Mouse (Mus musculus): Measurements from ENCODE around the gene St5. TPM values are rescaled to one million over a fixed set of nuclear protein-coding genes. Genes with fewer than 3 reads are reported as not detected.

Gene St5
- polyA plus RNA-seq, 1 experiment from 2014 or later = 10.9 TPM

DNA sequence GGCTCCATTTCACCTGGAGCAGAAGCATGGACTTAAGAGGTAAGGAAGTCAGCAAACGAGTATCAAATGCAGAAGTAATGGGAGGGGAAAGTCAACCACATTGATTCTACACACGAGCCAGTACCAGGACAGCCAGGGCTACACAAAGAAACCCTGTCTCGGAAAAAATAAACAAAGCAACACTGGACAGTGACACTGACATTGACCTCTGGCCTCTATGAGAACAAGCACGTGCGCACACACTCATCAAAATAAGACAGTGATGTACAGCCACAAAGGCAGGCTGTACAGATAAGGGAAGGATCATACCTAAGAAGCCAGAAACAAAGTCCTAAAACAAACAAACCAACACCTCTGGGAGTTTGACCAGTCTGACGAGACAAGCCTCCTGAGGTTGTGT, 45.5 kb downstream of the St5 start:
- ATAC-seq = no peak
- Histone ChIP-seq H3K4me2 (ENCODE audit: low read length) (no peak overlapping the region), H3K27ac (ENCODE audit: low read length) (no peak overlapping the region), H3K9me3 (ENCODE audit: control insufficient read depth, low read length) (no peaks in the 10 kb centered on the region), H3K4me1 (replicated peaks; ENCODE audit: control insufficient read depth, insufficient read depth, low read length) (no peaks in the 10 kb centered on the region), H3K27me3 (replicated peaks; ENCODE audit: control insufficient read depth, insufficient read depth, low read length) (no peaks in the 10 kb centered on the region), H3K4me3 (replicated peaks; ENCODE audit: low read length) (no peak overlapping the region), H3K9ac (replicated peaks; ENCODE audit: low read depth, low read length) (no peak overlapping the region), H3K36me3 (ENCODE audit: control insufficient read depth, insufficient read depth) (no peaks in the 10 kb centered on the region)
- 75% methylated on average over 6 of the region's 6 CpGs for WGBS

DNA sequence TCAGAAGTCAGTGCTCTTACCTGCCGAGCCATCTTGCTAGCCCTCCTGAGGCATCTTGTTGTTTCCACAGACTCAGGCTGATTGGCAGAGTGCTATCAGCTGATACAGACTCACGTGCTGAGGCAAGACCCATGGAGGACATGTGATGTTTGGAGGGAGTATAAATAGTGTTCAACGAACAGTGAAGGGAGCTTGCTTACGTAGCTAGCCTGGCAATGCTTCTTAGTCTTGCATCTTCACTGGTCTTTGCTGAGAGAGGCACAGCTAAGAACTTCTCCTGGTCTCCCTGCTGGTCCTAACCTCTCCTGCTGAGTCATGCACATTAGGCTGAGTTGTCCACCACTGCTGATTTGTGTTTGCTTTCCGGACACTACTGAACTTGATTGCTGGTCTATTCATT, 48.5 kb downstream of the St5 start:
- H3K36me3 ChIP-seq (ENCODE audit: control insufficient read depth, insufficient read depth) = no peaks in the 10 kb centered on the region
- no peak overlapping the region for H3K4me3 ChIP-seq (replicated peaks; ENCODE audit: low read length)
- no peaks in the 10 kb centered on the region for H3K4me1 ChIP-seq (replicated peaks; ENCODE audit: control insufficient read depth, insufficient read depth, low read length)
- no peaks in the 10 kb centered on the region for H3K27me3 ChIP-seq (replicated peaks; ENCODE audit: control insufficient read depth, insufficient read depth, low read length)
- H3K9me3 ChIP-seq (ENCODE audit: control insufficient read depth, low read length) = no peaks in the 10 kb centered on the region
- no peak for ATAC-seq
- H3K9ac ChIP-seq (replicated peaks; ENCODE audit: low read depth, low read length) = no peak overlapping the region
- 80% methylated on average over 5 of the region's 5 CpGs for WGBS
- no peak overlapping the region for H3K4me2 ChIP-seq (ENCODE audit: low read length)
- no peak overlapping the region for H3K27ac ChIP-seq (ENCODE audit: low read length)

DNA sequence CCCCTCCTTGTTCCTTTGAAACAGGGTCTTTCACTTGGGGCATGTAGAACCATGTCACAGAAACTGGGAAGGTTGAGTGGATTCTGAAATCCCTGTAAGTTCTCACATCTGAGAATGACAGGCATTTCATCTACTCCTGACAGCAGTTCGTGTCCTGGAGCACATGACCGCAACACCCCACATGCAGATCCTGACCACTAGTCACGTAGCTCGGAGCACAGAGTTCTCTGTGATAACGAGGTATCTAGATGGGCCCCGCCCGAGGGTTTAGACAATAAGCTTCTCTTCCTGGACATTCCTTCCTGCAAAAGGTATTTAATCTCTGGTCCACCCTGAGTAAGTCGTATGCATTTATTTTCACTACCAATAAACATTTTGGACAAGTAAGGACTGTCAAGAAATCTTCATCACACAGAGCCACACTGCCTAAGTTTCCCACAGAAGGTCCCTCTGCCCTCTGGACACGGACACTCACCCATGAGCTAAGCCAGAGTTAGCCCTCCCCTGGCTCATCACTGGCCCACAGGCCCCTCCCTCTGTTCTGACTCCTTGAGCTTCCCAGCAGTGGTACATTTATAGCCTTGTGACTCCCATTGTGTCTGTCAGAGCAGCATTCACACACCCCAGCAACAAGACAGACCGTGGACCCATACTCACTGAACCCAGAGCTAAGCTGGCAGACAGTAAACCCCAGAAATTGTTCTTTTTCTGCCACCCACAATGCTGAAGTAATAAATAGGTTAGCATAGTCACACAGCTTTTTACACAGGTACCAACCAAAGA, 54.4 kb downstream of the St5 start:
- Histone ChIP-seq H3K9me3 (ENCODE audit: control insufficient read depth, low read length) (no peaks in the 10 kb centered on the region), H3K9ac (replicated peaks; ENCODE audit: low read depth, low read length) (no peak overlapping the region), H3K4me2 (ENCODE audit: low read length) (no peak overlapping the region), H3K27me3 (replicated peaks; ENCODE audit: control insufficient read depth, insufficient read depth, low read length) (no peaks in the 10 kb centered on the region), H3K36me3 (ENCODE audit: control insufficient read depth, insufficient read depth) (no peaks in the 10 kb centered on the region), H3K4me1 (replicated peaks; ENCODE audit: control insufficient read depth, insufficient read depth, low read length) (no peaks in the 10 kb centered on the region), H3K27ac (ENCODE audit: low read length) (no peak overlapping the region), H3K4me3 (replicated peaks; ENCODE audit: low read length) (no peak overlapping the region)
- ATAC-seq = no peak
- WGBS = 69% methylated on average over 10 of the region's 10 CpGs

DNA sequence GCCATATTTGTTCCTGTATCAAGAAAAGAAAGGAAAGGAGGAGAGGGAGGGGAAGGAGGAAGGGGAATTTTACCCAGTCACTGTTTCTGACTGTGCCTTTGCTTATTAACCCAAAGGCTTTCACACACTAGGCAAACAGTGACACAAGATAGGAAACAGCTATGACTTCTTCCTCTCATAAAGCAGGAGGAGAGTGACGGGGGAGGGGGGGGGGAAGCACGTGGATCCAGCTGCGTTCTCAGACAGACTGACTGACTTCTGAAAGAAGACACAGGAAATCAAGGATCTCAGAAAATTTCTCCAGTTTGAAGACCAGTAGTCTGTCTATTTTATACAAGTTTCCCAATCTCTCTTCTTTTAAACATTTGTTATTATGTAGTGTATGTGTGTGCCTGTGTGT, 56.8 kb downstream of the St5 start:
- no peaks in the 10 kb centered on the region for H3K4me1 ChIP-seq (replicated peaks; ENCODE audit: control insufficient read depth, insufficient read depth, low read length)
- no peaks in the 10 kb centered on the region for H3K9me3 ChIP-seq (ENCODE audit: control insufficient read depth, low read length)
- H3K27ac ChIP-seq (ENCODE audit: low read length) = no peak overlapping the region
- WGBS = 52% methylated on average over 3 of the region's 3 CpGs
- no peak overlapping the region for H3K4me3 ChIP-seq (replicated peaks; ENCODE audit: low read length)
- H3K9ac ChIP-seq (replicated peaks; ENCODE audit: low read depth, low read length) = no peak overlapping the region
- no peak for ATAC-seq
- H3K4me2 ChIP-seq (ENCODE audit: low read length) = no peak overlapping the region
- H3K27me3 ChIP-seq (replicated peaks; ENCODE audit: control insufficient read depth, insufficient read depth, low read length) = no peaks in the 10 kb centered on the region
- H3K36me3 ChIP-seq (ENCODE audit: control insufficient read depth, insufficient read depth) = no peaks in the 10 kb centered on the region

DNA sequence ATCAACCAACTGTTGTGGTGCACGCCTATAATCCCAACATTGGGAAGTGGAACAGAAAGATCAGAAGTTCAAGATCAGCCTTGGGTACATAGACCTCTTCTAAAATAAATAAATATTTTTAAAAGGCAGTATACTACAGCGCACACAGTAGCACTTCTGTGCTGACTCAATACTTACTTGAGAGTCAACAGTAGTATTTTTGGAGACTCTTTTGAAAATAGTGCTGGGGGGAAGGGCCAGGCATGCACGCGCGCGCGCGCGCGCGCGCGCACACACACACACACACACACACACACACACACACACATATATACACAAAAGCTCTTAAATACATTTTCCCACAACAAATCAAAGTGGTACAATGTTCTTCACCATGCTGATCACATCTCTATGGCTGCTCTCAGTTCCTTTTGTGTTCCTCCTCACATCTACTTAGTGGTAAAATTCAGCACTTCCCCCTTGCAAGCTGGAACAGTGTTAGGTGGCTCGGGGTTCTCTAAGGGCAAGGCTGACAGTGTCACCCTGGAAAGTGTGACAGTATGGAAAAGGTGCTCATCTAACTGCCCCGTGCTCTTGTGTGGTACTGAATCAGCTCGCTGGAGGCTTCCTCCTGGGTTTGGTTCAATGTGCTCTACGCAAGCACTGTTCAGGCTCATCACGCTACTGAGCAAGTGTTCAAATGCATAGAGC, 60.0 kb downstream of the St5 start:
- H3K4me3 ChIP-seq (replicated peaks; ENCODE audit: low read length) = no peak overlapping the region
- no peaks in the 10 kb centered on the region for H3K27me3 ChIP-seq (replicated peaks; ENCODE audit: control insufficient read depth, insufficient read depth, low read length)
- 96% methylated on average over 18 of the region's 18 CpGs for WGBS
- ATAC-seq = no peak
- H3K4me1 ChIP-seq (replicated peaks; ENCODE audit: control insufficient read depth, insufficient read depth, low read length) = no peaks in the 10 kb centered on the region
- no peak overlapping the region for H3K4me2 ChIP-seq (ENCODE audit: low read length)
- no peaks in the 10 kb centered on the region for H3K9me3 ChIP-seq (ENCODE audit: control insufficient read depth, low read length)
- no peak overlapping the region for H3K9ac ChIP-seq (replicated peaks; ENCODE audit: low read depth, low read length)
- H3K36me3 ChIP-seq (ENCODE audit: control insufficient read depth, insufficient read depth) = no peaks in the 10 kb centered on the region
- no peak overlapping the region for H3K27ac ChIP-seq (ENCODE audit: low read length)

DNA sequence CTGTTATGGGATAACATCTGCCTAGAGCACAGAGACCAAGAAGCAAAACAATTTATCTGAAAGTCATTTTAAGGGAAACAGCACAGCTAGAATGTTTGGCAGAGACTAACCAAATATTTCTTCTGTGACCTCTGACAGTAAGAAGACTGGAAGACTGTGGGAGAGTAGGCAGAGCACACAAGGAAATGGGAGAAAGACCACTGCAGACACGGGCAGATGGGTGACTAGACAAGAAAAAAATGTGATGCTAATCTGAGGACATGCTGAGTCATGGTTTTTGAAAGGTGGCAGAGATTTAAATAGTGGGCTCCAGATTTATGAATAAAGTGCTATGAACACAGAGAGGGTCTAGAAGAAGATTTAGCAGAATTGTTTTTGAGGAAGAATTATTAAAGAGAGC, 61.4 kb downstream of the St5 start:
- Histone ChIP-seq H3K9me3 (ENCODE audit: control insufficient read depth, low read length) (no peaks in the 10 kb centered on the region), H3K4me3 (replicated peaks; ENCODE audit: low read length) (no peak overlapping the region), H3K36me3 (ENCODE audit: control insufficient read depth, insufficient read depth) (no peaks in the 10 kb centered on the region), H3K27ac (ENCODE audit: low read length) (no peak overlapping the region), H3K4me1 (replicated peaks; ENCODE audit: control insufficient read depth, insufficient read depth, low read length) (no peaks in the 10 kb centered on the region), H3K9ac (replicated peaks; ENCODE audit: low read depth, low read length) (no peak overlapping the region), H3K4me2 (ENCODE audit: low read length) (no peak overlapping the region), H3K27me3 (replicated peaks; ENCODE audit: control insufficient read depth, insufficient read depth, low read length) (no peaks in the 10 kb centered on the region)
- WGBS = 47% methylated on average over 1 of the region's 1 CpGs
- ATAC-seq = no peak

DNA sequence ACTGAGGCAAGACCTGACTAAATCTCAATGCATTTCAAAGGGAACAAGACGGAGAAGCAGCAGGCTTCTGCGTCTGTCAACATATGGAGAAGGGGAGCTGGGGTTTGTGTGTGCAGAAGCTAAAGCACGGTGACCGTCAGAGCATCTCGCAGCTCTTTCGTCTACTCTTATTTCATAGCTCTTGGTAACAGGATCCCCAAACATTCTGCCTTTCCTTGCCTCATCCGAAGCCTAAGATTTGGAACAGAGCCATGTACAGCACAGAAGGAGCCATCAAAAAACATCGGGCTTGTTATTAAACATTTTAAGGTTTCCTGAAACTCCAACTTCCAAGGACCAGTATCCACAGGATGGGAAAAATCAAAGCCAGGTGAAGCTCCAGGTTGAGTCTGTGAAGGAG, 62.3 kb downstream of the St5 start:
- Histone ChIP-seq H3K4me3 (replicated peaks; ENCODE audit: low read length) (no peak overlapping the region), H3K9ac (replicated peaks; ENCODE audit: low read depth, low read length) (no peak overlapping the region), H3K4me1 (replicated peaks; ENCODE audit: control insufficient read depth, insufficient read depth, low read length) (no peaks in the 10 kb centered on the region), H3K4me2 (ENCODE audit: low read length) (no peak overlapping the region), H3K9me3 (ENCODE audit: control insufficient read depth, low read length) (no peaks in the 10 kb centered on the region), H3K36me3 (ENCODE audit: control insufficient read depth, insufficient read depth) (no peaks in the 10 kb centered on the region), H3K27ac (ENCODE audit: low read length) (no peak overlapping the region), H3K27me3 (replicated peaks; ENCODE audit: control insufficient read depth, insufficient read depth, low read length) (no peaks in the 10 kb centered on the region)
- ATAC-seq = no peak
- WGBS = 81% methylated on average over 8 of the region's 8 CpGs

DNA sequence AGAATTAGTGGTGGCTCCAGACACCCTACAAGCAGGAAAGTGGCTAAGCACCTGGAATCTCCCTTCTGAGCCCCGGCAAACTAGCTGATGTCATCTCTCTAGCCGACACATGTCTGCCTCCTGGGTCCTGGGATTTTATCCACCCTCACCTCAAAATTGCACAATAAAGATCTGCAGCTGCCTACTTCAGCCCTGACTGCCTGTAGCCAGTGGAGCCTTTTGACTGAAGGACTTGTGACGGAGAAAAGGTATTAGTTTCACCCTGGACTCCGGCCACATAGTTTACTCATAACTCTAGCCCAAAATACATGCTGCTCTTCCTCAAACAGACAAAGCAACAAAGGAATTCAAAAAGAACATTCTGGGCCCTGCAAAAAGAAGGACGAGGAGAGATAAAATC, 66.0 kb downstream of the St5 start:
- H3K27ac ChIP-seq (ENCODE audit: low read length) = no peak overlapping the region
- H3K36me3 ChIP-seq (ENCODE audit: control insufficient read depth, insufficient read depth) = no peaks in the 10 kb centered on the region
- no peak overlapping the region for H3K4me3 ChIP-seq (replicated peaks; ENCODE audit: low read length)
- H3K9me3 ChIP-seq (ENCODE audit: control insufficient read depth, low read length) = no peaks in the 10 kb centered on the region
- H3K4me1 ChIP-seq (replicated peaks; ENCODE audit: control insufficient read depth, insufficient read depth, low read length) = no peaks in the 10 kb centered on the region
- 73% methylated on average over 5 of the region's 5 CpGs for WGBS
- H3K4me2 ChIP-seq (ENCODE audit: low read length) = no peak overlapping the region
- no peak overlapping the region for H3K9ac ChIP-seq (replicated peaks; ENCODE audit: low read depth, low read length)
- H3K27me3 ChIP-seq (replicated peaks; ENCODE audit: control insufficient read depth, insufficient read depth, low read length) = no peaks in the 10 kb centered on the region
- no peak for ATAC-seq

DNA sequence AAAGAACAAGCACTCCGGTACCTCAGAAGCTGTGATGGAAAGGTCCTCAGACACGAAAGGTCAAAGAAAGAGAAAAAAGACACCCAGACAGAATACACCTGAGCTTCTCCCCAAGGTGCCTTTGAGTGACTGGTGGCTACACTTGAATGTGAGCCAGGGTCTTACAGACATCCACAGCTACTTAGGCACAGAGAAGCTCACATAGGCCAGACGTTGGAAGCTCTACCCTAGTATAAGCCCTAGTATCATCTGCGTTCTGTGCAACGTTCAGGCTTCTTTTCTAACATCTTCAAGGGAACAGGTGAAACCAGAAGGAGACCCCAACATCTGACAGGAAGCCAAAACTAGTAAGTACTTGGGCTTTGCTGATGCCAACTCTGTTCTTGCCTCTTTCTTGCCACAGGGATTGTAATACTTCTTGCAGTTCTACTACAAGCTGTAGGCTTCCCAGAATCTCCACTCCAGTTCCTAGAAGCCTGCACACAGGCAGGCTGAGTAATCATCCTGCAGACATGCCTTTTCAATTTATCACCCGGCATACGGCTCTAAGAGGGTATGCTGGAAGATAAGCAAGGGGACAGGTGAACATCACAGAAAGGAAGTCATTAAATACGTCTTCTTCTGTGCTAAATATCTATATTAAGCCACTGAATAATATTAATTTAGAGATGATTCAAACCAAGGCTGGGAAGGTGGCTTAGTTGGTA, 67.2 kb downstream of the St5 start:
- Histone ChIP-seq H3K27ac (ENCODE audit: low read length) (no peak overlapping the region), H3K4me1 (replicated peaks; ENCODE audit: control insufficient read depth, insufficient read depth, low read length) (no peaks in the 10 kb centered on the region), H3K36me3 (ENCODE audit: control insufficient read depth, insufficient read depth) (no peaks in the 10 kb centered on the region), H3K4me3 (replicated peaks; ENCODE audit: low read length) (no peak overlapping the region), H3K9me3 (ENCODE audit: control insufficient read depth, low read length) (no peaks in the 10 kb centered on the region), H3K27me3 (replicated peaks; ENCODE audit: control insufficient read depth, insufficient read depth, low read length) (no peaks in the 10 kb centered on the region), H3K4me2 (ENCODE audit: low read length) (no peak overlapping the region), H3K9ac (replicated peaks; ENCODE audit: low read depth, low read length) (no peak overlapping the region)
- no peak for ATAC-seq
- 90% methylated on average over 8 of the region's 8 CpGs for WGBS

Data from forebrain, embryonic 16.5 days (tissue).